Mouse (Mus musculus): Measurements from ENCODE around the gene Grid1. TPM values are rescaled to one million over a fixed set of nuclear protein-coding genes. Genes with fewer than 3 reads are reported as not detected.

The Grid1 gene
- polyA plus RNA-seq, 1 experiment from 2014 or later: 0.02 TPM

- H3K9me3 ChIP-seq (replicated peaks; ENCODE audit: control insufficient read depth, low read length): no peaks in the 10 kb centered on the region
- no peak overlapping the region for H3K27ac ChIP-seq (ENCODE audit: low read length)
- 63% methylated on average over 10 of the region's 10 CpGs for WGBS (ENCODE audit: insufficient replicate concordance)
Observed at GRCm38 (mm10) chr14:35044918-35045698, 225.2 kb downstream of the Grid1 start.

GRCm38 (mm10) chr14:35049231-35049630 is 229.3 kb downstream of the Grid1 start:
- H3K27me3 ChIP-seq (ENCODE audit: control insufficient read depth, insufficient read depth, low read depth, low read length): no peaks in the 10 kb centered on the region
- H3K9ac ChIP-seq (ENCODE audit: low read depth, low read length): no peak overlapping the region
- H3K4me2 ChIP-seq (ENCODE audit: low read depth, low read length): no peak overlapping the region
- H3K36me3 ChIP-seq (ENCODE audit: control insufficient read depth, insufficient read depth): no peaks in the 10 kb centered on the region
- H3K4me1 ChIP-seq (ENCODE audit: control insufficient read depth, low read depth, low read length): no peaks in the 10 kb centered on the region
- no peak overlapping the region for H3K27ac ChIP-seq (ENCODE audit: low read length)
- no peaks in the 10 kb centered on the region for H3K9me3 ChIP-seq (replicated peaks; ENCODE audit: control insufficient read depth, low read length)
- no peak overlapping the region for H3K4me3 ChIP-seq (ENCODE audit: low read depth, low read length)
- no peak for ATAC-seq (ENCODE audit: low read depth)
- WGBS (ENCODE audit: insufficient replicate concordance): 66% methylated on average over 8 of the region's 8 CpGs

More at GRCm38 (mm10) chr14:35044918-35045698, 225.2 kb downstream of the Grid1 start:
- Histone ChIP-seq H3K4me2 (ENCODE audit: low read depth, low read length) (no peak overlapping the region), H3K9ac (ENCODE audit: low read depth, low read length) (no peak overlapping the region), H3K4me1 (ENCODE audit: control insufficient read depth, low read depth, low read length) (no peaks in the 10 kb centered on the region), H3K36me3 (ENCODE audit: control insufficient read depth, insufficient read depth) (no peaks in the 10 kb centered on the region), H3K4me3 (ENCODE audit: low read depth, low read length) (no peak overlapping the region), H3K27me3 (ENCODE audit: control insufficient read depth, insufficient read depth, low read depth, low read length) (no peaks in the 10 kb centered on the region)
- no peak for ATAC-seq (ENCODE audit: low read depth)

GRCm38 (mm10) chr14:35054139-35054538 is 234.2 kb downstream of the Grid1 start:
- no peak for ATAC-seq (ENCODE audit: low read depth)
- Histone ChIP-seq H3K4me1 (ENCODE audit: control insufficient read depth, low read depth, low read length) (no peaks in the 10 kb centered on the region), H3K9ac (ENCODE audit: low read depth, low read length) (no peak overlapping the region), H3K4me3 (ENCODE audit: low read depth, low read length) (no peak overlapping the region), H3K36me3 (ENCODE audit: control insufficient read depth, insufficient read depth) (no peaks in the 10 kb centered on the region), H3K27ac (ENCODE audit: low read length) (no peak overlapping the region), H3K4me2 (ENCODE audit: low read depth, low read length) (no peak overlapping the region), H3K27me3 (ENCODE audit: control insufficient read depth, insufficient read depth, low read depth, low read length) (no peaks in the 10 kb centered on the region), H3K9me3 (replicated peaks; ENCODE audit: control insufficient read depth, low read length) (no peaks in the 10 kb centered on the region)
- 47% methylated on average over 3 of the region's 3 CpGs for WGBS (ENCODE audit: insufficient replicate concordance)

DNA sequence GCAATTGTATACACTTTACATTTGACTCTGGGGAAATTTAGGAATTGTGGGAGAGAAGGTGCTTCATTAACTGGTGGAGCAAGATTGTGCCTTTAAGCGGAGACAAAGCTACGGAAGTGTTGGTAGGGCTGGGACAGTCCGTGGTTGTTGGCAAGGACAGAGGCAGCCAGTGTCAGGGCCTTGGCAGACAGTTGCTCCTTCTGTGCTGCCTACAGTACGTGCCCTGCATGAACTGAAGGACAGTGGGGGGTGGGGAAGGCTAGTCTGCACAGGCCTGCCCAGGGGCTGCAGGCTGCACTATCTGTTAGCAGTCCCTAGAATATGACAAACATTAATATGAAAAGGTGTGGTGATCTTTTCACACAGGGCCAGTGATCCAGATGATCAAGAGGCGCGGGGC is 254.7 kb downstream of the Grid1 start:
- ATAC-seq (ENCODE audit: low read depth): no peak
- Histone ChIP-seq H3K9me3 (replicated peaks; ENCODE audit: control insufficient read depth, low read length) (no peaks in the 10 kb centered on the region), H3K27me3 (ENCODE audit: control insufficient read depth, insufficient read depth, low read depth, low read length) (no peaks in the 10 kb centered on the region), H3K27ac (ENCODE audit: low read length) (no peak overlapping the region), H3K9ac (ENCODE audit: low read depth, low read length) (no peak overlapping the region), H3K36me3 (ENCODE audit: control insufficient read depth, insufficient read depth) (no peaks in the 10 kb centered on the region), H3K4me2 (ENCODE audit: low read depth, low read length) (no peak overlapping the region), H3K4me1 (ENCODE audit: control insufficient read depth, low read depth, low read length) (no peaks in the 10 kb centered on the region), H3K4me3 (ENCODE audit: low read depth, low read length) (no peak overlapping the region)
- WGBS (ENCODE audit: insufficient replicate concordance): 62% methylated on average over 6 of the region's 6 CpGs

GRCm38 (mm10) chr14:35079954-35080353 is 260.0 kb downstream of the Grid1 start:
- Histone ChIP-seq H3K4me3 (ENCODE audit: low read depth, low read length) (no peak overlapping the region), H3K9me3 (replicated peaks; ENCODE audit: control insufficient read depth, low read length) (no peaks in the 10 kb centered on the region), H3K4me1 (ENCODE audit: control insufficient read depth, low read depth, low read length) (no peaks in the 10 kb centered on the region), H3K4me2 (ENCODE audit: low read depth, low read length) (no peak overlapping the region), H3K27ac (ENCODE audit: low read length) (no peak overlapping the region), H3K9ac (ENCODE audit: low read depth, low read length) (no peak overlapping the region), H3K36me3 (ENCODE audit: control insufficient read depth, insufficient read depth) (no peaks in the 10 kb centered on the region), H3K27me3 (ENCODE audit: control insufficient read depth, insufficient read depth, low read depth, low read length) (no peaks in the 10 kb centered on the region)
- no peak for ATAC-seq (ENCODE audit: low read depth)
- 55% methylated on average over 1 of the region's 1 CpGs for WGBS (ENCODE audit: insufficient replicate concordance)

DNA sequence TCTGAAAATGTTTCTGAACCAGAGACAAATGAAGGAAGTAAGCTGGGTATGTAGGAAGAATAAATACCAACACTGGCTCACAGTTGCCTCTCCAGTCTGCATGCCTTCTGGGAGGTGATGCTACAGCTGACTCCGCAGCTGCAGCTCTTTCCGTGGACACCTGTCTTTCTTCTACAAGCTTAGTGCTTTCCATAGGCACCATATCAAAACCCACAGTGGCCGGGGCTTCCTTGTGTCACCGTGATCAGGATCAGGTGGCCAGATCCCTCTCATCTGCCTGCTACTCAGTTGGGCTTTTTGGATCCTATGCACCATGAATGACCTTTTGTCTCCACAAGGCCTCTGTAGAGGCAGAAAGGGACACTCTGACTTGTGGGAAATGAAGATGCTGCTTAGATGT is 272.7 kb downstream of the Grid1 start:
- Histone ChIP-seq H3K36me3 (ENCODE audit: control insufficient read depth, insufficient read depth) (no peaks in the 10 kb centered on the region), H3K4me1 (ENCODE audit: control insufficient read depth, low read depth, low read length) (no peaks in the 10 kb centered on the region), H3K4me3 (ENCODE audit: low read depth, low read length) (no peak overlapping the region), H3K9ac (ENCODE audit: low read depth, low read length) (no peak overlapping the region), H3K27ac (ENCODE audit: low read length) (no peak overlapping the region), H3K27me3 (ENCODE audit: control insufficient read depth, insufficient read depth, low read depth, low read length) (no peaks in the 10 kb centered on the region), H3K9me3 (replicated peaks; ENCODE audit: control insufficient read depth, low read length) (no peaks in the 10 kb centered on the region), H3K4me2 (ENCODE audit: low read depth, low read length) (no peak overlapping the region)
- ATAC-seq (ENCODE audit: low read depth): no peak
- 71% methylated on average over 4 of the region's 4 CpGs for WGBS (ENCODE audit: insufficient replicate concordance)

GRCm38 (mm10) chr14:35093561-35094186 is 273.8 kb downstream of the Grid1 start:
- H3K36me3 ChIP-seq (ENCODE audit: control insufficient read depth, insufficient read depth): no peaks in the 10 kb centered on the region
- H3K9ac ChIP-seq (ENCODE audit: low read depth, low read length): no peak overlapping the region
- no peak for ATAC-seq (ENCODE audit: low read depth)
- no peaks in the 10 kb centered on the region for H3K27me3 ChIP-seq (ENCODE audit: control insufficient read depth, insufficient read depth, low read depth, low read length)
- no peak overlapping the region for H3K27ac ChIP-seq (ENCODE audit: low read length)
- WGBS (ENCODE audit: insufficient replicate concordance): 56% methylated on average over 6 of the region's 6 CpGs
- H3K4me2 ChIP-seq (ENCODE audit: low read depth, low read length): no peak overlapping the region
- no peaks in the 10 kb centered on the region for H3K9me3 ChIP-seq (replicated peaks; ENCODE audit: control insufficient read depth, low read length)
- no peak overlapping the region for H3K4me3 ChIP-seq (ENCODE audit: low read depth, low read length)
- H3K4me1 ChIP-seq (ENCODE audit: control insufficient read depth, low read depth, low read length): no peaks in the 10 kb centered on the region

GRCm38 (mm10) chr14:35095506-35096059 is 275.7 kb downstream of the Grid1 start:
- no peak for ATAC-seq (ENCODE audit: low read depth)
- Histone ChIP-seq H3K36me3 (ENCODE audit: control insufficient read depth, insufficient read depth) (no peaks in the 10 kb centered on the region), H3K27ac (ENCODE audit: low read length) (no peak overlapping the region), H3K27me3 (ENCODE audit: control insufficient read depth, insufficient read depth, low read depth, low read length) (no peaks in the 10 kb centered on the region), H3K9ac (ENCODE audit: low read depth, low read length) (no peak overlapping the region), H3K4me2 (ENCODE audit: low read depth, low read length) (no peak overlapping the region), H3K4me1 (ENCODE audit: control insufficient read depth, low read depth, low read length) (no peaks in the 10 kb centered on the region), H3K4me3 (ENCODE audit: low read depth, low read length) (no peak overlapping the region), H3K9me3 (replicated peaks; ENCODE audit: control insufficient read depth, low read length) (no peaks in the 10 kb centered on the region)
- 34% methylated on average over 9 of the region's 9 CpGs for WGBS (ENCODE audit: insufficient replicate concordance)

DNA sequence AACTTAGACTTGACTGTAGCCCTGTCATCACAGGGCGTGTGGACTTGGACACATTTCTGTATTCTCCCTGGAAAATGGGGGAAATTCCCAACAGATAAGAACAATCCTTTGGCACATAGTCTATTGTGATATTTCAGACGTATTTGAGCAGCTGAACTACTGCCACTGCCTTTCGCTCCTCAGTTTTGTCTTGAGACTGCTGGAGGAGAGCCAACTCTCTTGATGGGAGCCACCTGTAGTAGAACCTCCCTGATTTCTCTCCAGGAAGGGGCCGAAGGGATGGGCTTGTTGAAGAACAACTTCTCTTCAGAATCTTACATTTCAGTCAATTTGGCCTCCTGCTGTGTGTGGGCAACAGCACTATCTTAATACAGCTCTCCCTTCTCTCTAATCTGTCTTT is 276.2 kb downstream of the Grid1 start:
- Histone ChIP-seq H3K9ac (ENCODE audit: low read depth, low read length) (no peak overlapping the region), H3K36me3 (ENCODE audit: control insufficient read depth, insufficient read depth) (no peaks in the 10 kb centered on the region), H3K4me2 (ENCODE audit: low read depth, low read length) (no peak overlapping the region), H3K9me3 (replicated peaks; ENCODE audit: control insufficient read depth, low read length) (no peaks in the 10 kb centered on the region), H3K27me3 (ENCODE audit: control insufficient read depth, insufficient read depth, low read depth, low read length) (no peaks in the 10 kb centered on the region), H3K4me1 (ENCODE audit: control insufficient read depth, low read depth, low read length) (no peaks in the 10 kb centered on the region), H3K27ac (ENCODE audit: low read length) (no peak overlapping the region), H3K4me3 (ENCODE audit: low read depth, low read length) (no peak overlapping the region)
- 55% methylated on average over 4 of the region's 4 CpGs for WGBS (ENCODE audit: insufficient replicate concordance)
- ATAC-seq (ENCODE audit: low read depth): no peak
